Mouse (Mus musculus) lung, embryonic 15.5 days (tissue): ENCODE measurements around the gene Rbm4. TPM values are rescaled to one million over a fixed set of nuclear protein-coding genes. Genes with fewer than 3 reads are reported as not detected.
"Not testable (repeated sequence)": the region's sequence is repeated elsewhere in the genome, so short reads cannot be mapped to it uniquely, and the experiment has no call there.

Source experiments
- ATAC-seq: fragments of 200-750 bp; cut with Nextera tagmentation; 2 replicates; pipeline ENCODE4 v1.8.0; 2017; ENCODE audit warnings: moderate number of reproducible peaks, borderline replicate concordance; ENCODE audit not compliant: low FRiP score, low TSS enrichment; ENCODE audit errors: extremely low read depth
- H3K27ac ChIP-seq: fragments of 300-500 bp; sonication (generic); 2 replicates; pipeline ENCODE4 v1.5.1; 2015; ENCODE audit warnings: moderate library complexity, mild to moderate bottlenecking, inconsistent platforms
- H3K27me3 ChIP-seq: fragments of 300-500 bp; sonication (generic); 2 replicates; pipeline ENCODE4 v1.6.1; 2015; ENCODE audit warnings: inconsistent platforms
- H3K36me3 ChIP-seq: fragments of 300-500 bp; sonication (generic); 2 replicates; pipeline ENCODE4 v1.6.1; 2015; ENCODE audit warnings: inconsistent platforms
- H3K4me1 ChIP-seq: fragments of 300-500 bp; sonication (generic); 2 replicates; pipeline ENCODE4 v1.6.1; 2015; ENCODE audit warnings: inconsistent platforms
- H3K4me2 ChIP-seq: fragments of 300-500 bp; sonication (generic); 2 replicates; pipeline ENCODE4 v1.6.1; 2015; ENCODE audit warnings: inconsistent platforms, mild to moderate bottlenecking, moderate library complexity
- H3K4me3 ChIP-seq: fragments of 300-500 bp; sonication (generic); 2 replicates; pipeline ENCODE4 v1.5.1; 2015; ENCODE audit warnings: mild to moderate bottlenecking, inconsistent platforms
- H3K9ac ChIP-seq: fragments of 300-500 bp; sonication (generic); 2 replicates; pipeline ENCODE4 v1.6.1; 2015; ENCODE audit warnings: inconsistent platforms
- H3K9me3 ChIP-seq: fragments of 300-500 bp; sonication (generic); 2 replicates; pipeline ENCODE4 v1.6.1; 2016; ENCODE audit warnings: inconsistent platforms
- WGBS: fragments of 180-500 bp; shearing (Covaris S2); methylation state at CpG from one replicate; pipeline ENCODE4 v1.1.7; 2015; 5-methylcytosine and 5-hydroxymethylcytosine counted together
- polyA plus RNA-seq: library from polyadenylated mRNA; unstranded; fragments of >200 nt; fragmentation: Nextera tagmentation; extraction: Ambion mirVana; gene quantifications from 2 replicates; pipeline ENCODE4 v1.2.1, GENCODE M21; 2015

The Rbm4 gene
- polyA plus RNA-seq, 1 experiment from 2014 or later, result 64.1 TPM

DNA sequence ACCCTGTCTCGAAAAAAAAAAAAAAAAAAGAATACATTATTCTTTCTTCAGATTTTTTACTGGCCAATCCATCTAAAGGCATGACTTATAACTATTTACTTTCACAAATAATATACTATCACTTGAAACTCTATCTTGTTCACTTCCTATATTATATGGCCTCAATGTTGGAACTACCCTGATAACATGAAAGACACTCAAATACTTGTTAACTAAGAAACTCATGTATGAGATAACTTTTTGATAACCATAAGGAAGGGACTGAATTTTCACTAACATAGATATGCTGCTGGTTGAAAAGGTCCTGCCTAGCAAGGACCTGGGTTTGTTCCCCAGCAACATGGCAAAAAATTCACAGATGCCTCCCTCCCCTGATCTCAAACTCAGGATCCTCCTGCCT, 2.2 kb upstream of the Rbm4 start:
- Histone ChIP-seq H3K9ac (no peak overlapping the region), H3K4me3 (no peak overlapping the region), H3K27me3 (no peaks in the 10 kb centered on the region), H3K4me2 (no peak overlapping the region), H3K4me1 (peaks cover 25% of the 10 kb centered on the region), H3K9me3 (no peaks in the 10 kb centered on the region), H3K27ac (no peak overlapping the region), H3K36me3 (peaks cover 48% of the 10 kb centered on the region)
- no peak for ATAC-seq
- 63% methylated on average over 1 of the region's 1 CpGs for WGBS

DNA sequence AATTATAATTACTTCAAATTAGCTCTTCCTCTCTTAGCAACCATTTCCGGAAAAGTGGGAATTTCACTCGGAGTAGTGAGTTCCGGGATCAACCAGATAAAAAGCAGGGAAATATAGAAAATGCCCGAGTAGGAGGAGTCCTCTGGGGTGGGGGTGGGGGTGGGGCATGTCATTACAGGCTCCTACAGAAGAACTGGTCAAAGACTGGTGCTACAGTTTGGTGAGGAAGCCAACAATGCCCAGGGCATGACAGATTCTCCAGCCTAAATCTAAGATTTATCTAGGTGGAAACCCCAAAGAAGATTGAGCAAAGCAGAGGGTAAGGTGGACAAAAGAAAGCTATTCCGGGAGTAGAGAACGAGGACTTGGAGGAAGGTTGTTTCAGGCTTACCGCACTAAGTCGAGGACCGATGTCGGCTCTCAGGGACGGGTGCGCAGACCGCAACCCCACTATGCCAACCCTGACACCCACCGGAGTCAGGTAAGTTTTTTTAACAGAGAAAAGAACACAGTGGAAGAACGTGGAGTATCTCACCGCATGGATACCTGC, 345 bp downstream of the Rbm4 start:
- Histone ChIP-seq H3K4me2 (peak overlapping the region; percentile 74), H3K27ac (peak overlapping the region; percentile 81), H3K4me1 (peaks cover 37% of the 10 kb centered on the region), H3K9me3 (no peaks in the 10 kb centered on the region), H3K9ac (peak overlapping the region; percentile 71), H3K27me3 (no peaks in the 10 kb centered on the region), H3K4me3 (peak overlapping the region; percentile 71), H3K36me3 (peaks cover 41% of the 10 kb centered on the region)
- under 1% methylated on average over 16 of the region's 16 CpGs for WGBS
- ATAC-seq, result peak; percentile 35; the same call in 1 of the 2 replicates

DNA sequence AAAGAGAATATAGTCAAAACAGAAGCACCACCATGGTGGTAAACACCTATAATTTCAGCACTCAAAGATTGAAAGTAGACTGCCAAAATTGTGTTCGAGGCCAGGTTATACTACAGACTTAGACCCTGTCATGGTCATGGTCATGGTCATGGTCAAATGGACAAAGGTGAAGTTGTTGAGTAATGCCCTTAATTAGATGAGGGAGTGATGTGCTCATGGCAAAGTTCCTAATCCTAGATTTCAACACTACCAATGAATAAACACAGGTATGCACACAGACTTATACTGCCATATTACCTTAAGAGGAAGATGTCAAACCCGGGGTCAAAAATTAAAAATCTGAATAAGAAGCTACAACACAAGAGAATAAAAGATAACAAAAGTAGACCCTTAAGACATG, 7.4 kb downstream of the Rbm4 start:
- no peak overlapping the region for H3K27ac ChIP-seq
- H3K4me3 ChIP-seq, result no peak overlapping the region
- H3K36me3 ChIP-seq, result peaks cover 85% of the 10 kb centered on the region
- 91% methylated on average over 2 of the region's 2 CpGs for WGBS
- no peak overlapping the region for H3K9ac ChIP-seq
- ATAC-seq, result no peak
- H3K9me3 ChIP-seq, result no peaks in the 10 kb centered on the region
- no peak overlapping the region for H3K4me2 ChIP-seq
- no peaks in the 10 kb centered on the region for H3K27me3 ChIP-seq
- H3K4me1 ChIP-seq, result peaks cover 16% of the 10 kb centered on the region

DNA sequence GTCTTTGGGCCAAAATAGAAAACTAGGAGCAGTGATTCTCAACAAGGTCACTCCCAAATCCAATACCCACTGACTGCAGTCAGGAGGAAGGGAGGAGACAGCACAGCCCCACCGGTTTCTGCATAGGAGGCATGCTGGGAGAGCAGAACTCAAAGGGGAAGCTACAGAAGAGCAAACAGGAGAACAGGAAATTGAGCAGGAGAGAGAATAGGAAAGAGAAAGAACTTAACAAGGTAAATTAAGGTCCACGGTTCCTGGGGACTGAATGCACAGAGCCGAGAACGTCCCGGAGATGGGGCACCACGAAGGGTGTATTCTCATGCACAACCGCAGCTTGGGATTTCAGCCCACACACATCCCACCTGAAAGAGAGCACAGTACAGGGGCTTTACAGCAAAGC, 8.5 kb downstream of the Rbm4 start:
- H3K36me3 ChIP-seq, result peaks cover 83% of the 10 kb centered on the region
- H3K9ac ChIP-seq, result no peak overlapping the region
- no peaks in the 10 kb centered on the region for H3K9me3 ChIP-seq
- H3K4me1 ChIP-seq, result peaks cover 5% of the 10 kb centered on the region
- no peak overlapping the region for H3K27ac ChIP-seq
- H3K4me3 ChIP-seq, result no peak overlapping the region
- ATAC-seq, result no peak
- no peaks in the 10 kb centered on the region for H3K27me3 ChIP-seq
- 87% methylated on average over 7 of the region's 7 CpGs for WGBS
- no peak overlapping the region for H3K4me2 ChIP-seq

DNA sequence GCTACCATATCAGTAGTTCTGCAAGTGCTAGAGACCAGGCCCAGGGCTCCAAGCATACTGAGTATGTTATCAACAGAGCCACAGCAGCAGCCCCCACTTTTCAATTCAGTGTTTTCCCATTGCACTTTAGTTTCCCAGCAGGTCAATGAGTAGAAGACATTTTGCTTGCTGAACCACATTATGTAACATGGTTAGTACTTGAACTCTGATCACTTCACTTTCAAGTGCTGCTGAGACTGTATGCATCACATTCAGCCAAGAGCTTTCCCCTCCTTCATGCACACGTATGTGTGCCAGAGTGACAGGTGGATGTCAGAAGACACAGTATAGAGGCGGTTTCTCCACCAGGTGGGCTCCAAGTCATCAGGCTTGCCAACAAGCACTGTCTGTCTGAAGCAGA, 10.8 kb downstream of the Rbm4 start:
- Histone ChIP-seq H3K4me2 (no peak overlapping the region), H3K4me1 (no peaks in the 10 kb centered on the region), H3K9ac (no peak overlapping the region), H3K36me3 (peaks cover 81% of the 10 kb centered on the region), H3K27ac (no peak overlapping the region), H3K4me3 (no peak overlapping the region), H3K27me3 (no peaks in the 10 kb centered on the region), H3K9me3 (no peaks in the 10 kb centered on the region)
- WGBS, result 82% methylated on average over 2 of the region's 2 CpGs
- ATAC-seq, result no peak

DNA sequence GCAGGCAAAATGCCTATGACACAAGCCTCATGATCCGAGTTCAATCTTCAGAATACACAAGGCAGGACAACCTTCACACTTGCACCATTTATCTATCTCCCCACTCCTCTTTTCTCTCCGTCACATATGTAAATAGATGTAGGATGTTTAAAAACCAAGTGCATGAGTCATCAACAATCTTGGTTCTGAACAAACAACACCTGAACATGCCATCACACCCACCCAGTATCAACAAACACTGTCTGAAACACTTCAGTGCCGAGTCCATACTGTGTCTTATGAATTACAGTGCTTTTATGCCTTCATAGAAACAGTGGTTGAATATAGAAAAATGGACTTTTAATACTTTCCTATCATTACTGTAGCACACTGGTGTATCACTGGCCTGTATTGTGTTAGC, 20.9 kb downstream of the Rbm4 start:
- Histone ChIP-seq H3K4me3 (no peak overlapping the region), H3K4me2 (no peak overlapping the region), H3K36me3 (peaks cover 71% of the 10 kb centered on the region), H3K27me3 (no peaks in the 10 kb centered on the region), H3K27ac (no peak overlapping the region), H3K9me3 (no peaks in the 10 kb centered on the region), H3K4me1 (no peaks in the 10 kb centered on the region), H3K9ac (no peak overlapping the region)
- WGBS, result 59% methylated on average over 3 of the region's 3 CpGs
- no peak for ATAC-seq

DNA sequence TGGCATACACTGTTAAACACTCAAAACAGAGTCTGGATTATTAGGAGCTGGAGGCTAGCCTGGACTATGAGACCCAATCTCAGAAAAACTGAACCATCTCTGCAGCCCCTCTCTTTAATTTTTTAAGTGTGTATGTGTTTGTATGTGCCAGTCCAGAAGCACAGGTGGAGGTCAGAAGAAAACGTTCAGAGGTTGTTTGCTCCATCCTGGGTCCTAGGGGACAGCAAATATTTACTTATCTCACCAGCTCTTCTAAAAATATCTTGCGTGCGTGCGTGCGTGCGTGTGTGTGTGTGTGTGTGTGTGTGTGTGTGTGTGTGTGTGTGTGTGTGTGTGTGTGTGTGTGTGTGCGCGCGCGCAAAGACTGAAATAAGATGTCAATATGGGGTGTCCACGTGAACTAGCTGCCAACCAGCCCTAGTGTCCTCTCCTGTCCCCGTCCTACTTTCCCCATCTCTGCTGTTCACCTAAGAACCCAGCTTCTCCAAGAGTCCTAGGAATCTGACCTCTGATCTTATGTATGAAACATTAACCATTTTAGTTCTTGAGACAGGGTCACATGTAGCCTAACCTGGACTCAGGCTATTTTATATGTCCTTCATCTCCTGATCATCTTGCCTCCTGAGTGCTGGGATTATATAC, 26.1 kb downstream of the Rbm4 start:
- ATAC-seq, result no peak
- H3K4me3 ChIP-seq, result no peak overlapping the region
- H3K4me1 ChIP-seq, result no peaks in the 10 kb centered on the region
- no peaks in the 10 kb centered on the region for H3K9me3 ChIP-seq
- no peak overlapping the region for H3K4me2 ChIP-seq
- 66% methylated on average over 12 of the region's 12 CpGs for WGBS
- peaks cover 80% of the 10 kb centered on the region for H3K36me3 ChIP-seq
- H3K27me3 ChIP-seq, result no peaks in the 10 kb centered on the region
- no peak overlapping the region for H3K27ac ChIP-seq
- H3K9ac ChIP-seq, result no peak overlapping the region

DNA sequence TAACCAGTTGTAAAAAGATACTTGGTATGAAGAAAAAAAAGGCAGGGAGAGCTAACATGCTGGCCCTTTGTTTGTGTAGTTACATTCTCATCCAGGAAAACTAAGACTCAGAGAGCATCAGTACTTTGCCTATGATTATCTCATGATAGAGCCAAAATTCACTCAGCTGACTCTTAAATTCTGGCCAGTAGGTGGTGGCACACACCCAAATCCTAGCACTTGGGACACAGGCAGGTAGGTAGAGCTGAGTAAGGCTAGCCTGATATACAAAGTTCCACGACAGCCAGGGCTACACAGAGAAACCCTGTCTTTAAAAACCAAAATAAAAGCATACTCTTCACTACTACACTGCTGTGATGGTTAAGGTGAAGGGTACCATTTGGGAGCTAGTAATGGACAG, 30.8 kb downstream of the Rbm4 start:
- H3K36me3 ChIP-seq, result peaks cover 69% of the 10 kb centered on the region

DNA sequence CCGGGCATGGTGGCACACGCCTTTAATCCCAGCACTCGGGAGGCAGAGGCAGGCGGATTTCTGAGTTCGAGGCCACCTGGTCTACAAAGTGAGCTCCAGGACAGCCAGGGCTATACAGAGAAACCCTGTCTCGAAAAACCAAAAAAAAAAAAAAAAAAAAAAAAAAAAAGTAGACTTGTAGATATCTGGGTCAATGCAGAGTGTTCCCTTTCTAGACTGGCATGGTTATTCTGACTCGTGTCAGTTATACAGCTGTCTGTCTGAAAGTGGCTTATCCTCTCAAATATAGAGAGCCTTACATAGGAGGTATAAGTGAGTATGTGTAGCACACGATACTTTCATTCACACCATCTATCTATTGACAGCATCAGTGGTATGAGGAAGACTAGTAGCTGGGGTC, 33.2 kb downstream of the Rbm4 start:
- Histone ChIP-seq H3K4me1 (peaks cover 19% of the 10 kb centered on the region), H3K36me3 (peaks cover 50% of the 10 kb centered on the region)
- H3K27ac ChIP-seq, ATAC-seq, H3K9me3 ChIP-seq, H3K9ac ChIP-seq, H3K4me3 ChIP-seq, H3K27me3 ChIP-seq, H3K4me2 ChIP-seq: not testable (repeated sequence)
- WGBS, result 89% methylated on average over 8 of the region's 8 CpGs

More for the DNA sequence above, 30.8 kb downstream of the Rbm4 start:
- H3K9me3 ChIP-seq, result no peaks in the 10 kb centered on the region
- WGBS, result 50% methylated on average over 1 of the region's 1 CpGs
- no peaks in the 10 kb centered on the region for H3K27me3 ChIP-seq
- H3K4me2 ChIP-seq, result no peak overlapping the region
- peaks cover 14% of the 10 kb centered on the region for H3K4me1 ChIP-seq
- no peak overlapping the region for H3K9ac ChIP-seq
- no peak for ATAC-seq
- H3K4me3 ChIP-seq, result no peak overlapping the region
- no peak overlapping the region for H3K27ac ChIP-seq

DNA sequence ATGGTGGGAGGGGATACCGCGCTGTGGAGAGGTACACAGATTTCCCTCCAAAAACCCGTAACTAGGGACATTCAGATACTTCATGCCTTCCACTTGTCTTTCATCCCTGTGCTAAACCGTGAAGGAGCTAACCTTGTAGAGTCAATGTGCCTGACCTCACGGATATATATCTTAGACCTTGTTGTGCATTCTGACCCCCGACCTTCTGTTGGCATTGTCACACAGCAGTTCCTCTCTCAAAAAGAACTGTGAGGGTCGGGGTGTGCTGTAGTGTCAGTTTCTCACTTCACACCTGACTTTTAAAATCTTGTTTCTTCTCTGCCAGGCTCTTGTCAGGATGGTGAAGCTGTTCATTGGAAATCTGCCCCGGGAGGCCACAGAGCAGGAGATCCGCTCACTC, 36.8 kb downstream of the Rbm4 start:
- WGBS, result 1% methylated on average over 9 of the region's 9 CpGs
- peak overlapping the region; percentile 96 for H3K27ac ChIP-seq
- no peaks in the 10 kb centered on the region for H3K9me3 ChIP-seq

DNA sequence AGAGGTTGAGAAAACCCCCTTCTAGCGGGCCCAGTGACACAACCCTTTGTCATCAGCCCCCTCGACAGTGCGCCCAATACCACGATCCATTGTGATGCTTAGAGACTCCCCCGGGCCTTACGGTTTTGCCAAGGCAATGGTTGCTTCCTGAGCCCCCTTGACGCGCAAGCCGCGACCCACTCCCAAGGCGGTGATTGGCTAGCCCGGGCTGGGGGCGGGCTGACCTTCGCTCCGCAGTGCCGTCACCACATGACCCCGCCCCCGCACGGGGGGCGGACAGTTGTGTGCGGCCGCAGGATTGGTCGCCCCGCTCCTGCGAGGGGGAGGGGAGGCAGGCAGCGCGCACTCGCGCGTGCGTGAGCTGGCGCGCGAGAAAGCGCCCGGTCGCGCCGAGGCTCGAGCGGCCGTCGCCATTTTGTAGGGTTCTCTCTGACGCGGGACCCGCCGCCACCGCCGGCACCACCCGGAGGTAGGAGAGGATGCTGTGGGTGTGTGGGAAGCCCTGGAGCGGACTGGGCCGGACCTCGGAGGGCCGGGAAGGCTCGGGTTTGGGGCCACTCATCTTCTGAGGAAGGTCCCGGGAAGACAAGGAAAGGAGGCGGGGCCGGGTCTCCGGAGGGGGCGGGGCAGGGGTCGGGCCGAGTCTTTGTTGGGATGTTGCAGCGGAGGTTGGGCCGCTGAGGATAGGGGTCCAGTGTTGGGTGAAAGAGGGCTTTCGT, 37.3 kb downstream of the Rbm4 start, which contains the start of gene Rbm4b:
Rbm4b (plus strand) TSS at position 305 of the 719 bp plus-strand sequence.
- peaks cover 19% of the 10 kb centered on the region for H3K4me1 ChIP-seq
- H3K9ac ChIP-seq, result peak within 1 kb of the TSS; percentile 68
- H3K4me2 ChIP-seq, result peak within 1 kb of the TSS; percentile 70
- H3K36me3 ChIP-seq, result peaks cover 16% of the 10 kb centered on the region
- H3K27ac ChIP-seq, result peak within 1 kb of the TSS; percentile 96
- peak within 1 kb of the TSS; percentile 68 for H3K4me3 ChIP-seq
- no peaks in the 10 kb centered on the region for H3K27me3 ChIP-seq
- H3K9me3 ChIP-seq, result no peaks in the 10 kb centered on the region
- under 1% methylated on average over 65 of the region's 65 CpGs for WGBS
- ATAC-seq, result peak; percentile 97

More for the DNA sequence above, 36.8 kb downstream of the Rbm4 start:
- peak overlapping the region; percentile 70 for H3K4me2 ChIP-seq
- peaks cover 19% of the 10 kb centered on the region for H3K4me1 ChIP-seq
- H3K27me3 ChIP-seq, result no peaks in the 10 kb centered on the region
- peak overlapping the region; percentile 68 for H3K4me3 ChIP-seq
- peaks cover 21% of the 10 kb centered on the region for H3K36me3 ChIP-seq
- no peak for ATAC-seq
- H3K9ac ChIP-seq, result peak overlapping the region; percentile 68

DNA sequence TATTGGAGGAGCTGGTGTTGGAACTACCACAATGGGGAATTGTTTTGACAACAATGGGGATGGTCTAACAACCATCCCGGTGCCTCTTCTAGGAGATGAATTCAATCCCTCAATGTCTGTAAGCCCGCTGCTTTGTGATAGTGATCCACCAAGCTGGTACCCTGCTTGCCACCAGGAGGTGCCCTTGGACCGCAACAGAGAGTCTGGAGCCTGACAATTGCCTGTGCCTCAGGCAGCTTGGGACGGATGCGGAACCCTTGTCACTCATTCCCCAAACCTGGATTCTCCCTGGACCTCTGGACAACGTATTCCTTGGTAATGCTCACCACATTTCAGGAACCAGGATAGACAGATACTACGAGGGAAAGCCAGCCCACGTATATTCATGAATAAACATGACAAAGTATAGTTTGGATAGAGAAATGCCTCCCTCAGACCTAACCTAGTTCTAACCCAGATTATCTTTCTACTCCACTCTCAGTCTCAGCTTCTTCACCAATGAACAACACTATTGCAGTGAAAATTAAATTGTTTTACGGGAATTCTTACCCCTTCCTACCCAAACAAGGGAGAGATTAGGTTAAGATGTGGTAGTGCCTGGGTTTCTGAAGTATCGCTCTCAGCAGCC, 38.0 kb downstream of the Rbm4 start:
- Histone ChIP-seq H3K27me3 (no peaks in the 10 kb centered on the region), H3K4me1 (peaks cover 19% of the 10 kb centered on the region), H3K9ac (peak overlapping the region; percentile 68), H3K4me3 (peak overlapping the region; percentile 68), H3K36me3 (peaks cover 12% of the 10 kb centered on the region), H3K9me3 (no peaks in the 10 kb centered on the region), H3K4me2 (peak overlapping the region; percentile 70), H3K27ac (peak overlapping the region; percentile 96)
- peak; percentile 75 for ATAC-seq
- WGBS, result 0% methylated on average over 10 of the region's 10 CpGs
